Mouse (Mus musculus): ENCODE measurements around the gene 2010300C02Rik. TPM values are rescaled to one million over a fixed set of nuclear protein-coding genes. Genes with fewer than 3 reads are reported as not detected.

Gene 2010300C02Rik
- polyA plus RNA-seq, 1 experiment from 2014 or later: 9.2 TPM

DNA sequence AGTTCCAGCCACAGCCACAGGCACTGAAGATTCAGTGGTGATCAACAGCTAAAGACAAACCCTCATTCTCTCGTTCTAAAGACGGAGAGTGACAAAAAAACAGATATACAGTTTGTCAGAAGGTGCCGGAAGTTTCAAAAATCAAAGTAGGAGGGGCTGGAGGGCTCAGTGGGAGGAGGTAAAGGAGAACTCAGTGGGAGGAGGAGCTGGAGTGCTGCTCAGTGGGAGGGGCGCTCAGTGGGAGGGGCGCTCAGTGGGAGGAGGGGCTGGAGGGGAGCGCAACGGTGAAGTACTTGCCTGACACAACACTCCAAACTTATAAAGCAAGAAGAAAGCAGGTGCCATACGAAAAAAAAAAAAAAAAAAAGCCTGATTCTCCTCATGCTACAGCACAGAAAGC is 28.7 kb downstream of the 2010300C02Rik start:
- H3K4me3 ChIP-seq (ENCODE audit: low read depth, low read length): no peak overlapping the region
- WGBS: 29% methylated on average over 7 of the region's 8 CpGs
- no peak overlapping the region for H3K4me2 ChIP-seq (replicated peaks; ENCODE audit: low read depth, low read length)
- ATAC-seq: peak; percentile 31
- no peaks in the 10 kb centered on the region for H3K27me3 ChIP-seq (replicated peaks; ENCODE audit: insufficient read depth, low read length)
- TF ChIP-seq EP300 (IDR thresholded peaks at IDR 0.05): no peak
- TF ChIP-seq CTCF (IDR thresholded peaks at IDR 0.05): no peak
- peaks cover 4% of the 10 kb centered on the region; the same call in 1 of the 2 replicates for H3K4me1 ChIP-seq (ENCODE audit: insufficient read depth, low read depth, low read length)
- no peaks in the 10 kb centered on the region for H3K36me3 ChIP-seq (ENCODE audit: insufficient read depth, low read length)
- DNase-seq (ENCODE audit: low spot score): peak; percentile 83
- H3K27ac ChIP-seq (ENCODE audit: low read length): peak overlapping the region; percentile 51; the same call in 1 of the 2 replicates
- H3K9me3 ChIP-seq (ENCODE audit: low read length): no peaks in the 10 kb centered on the region
- no peak overlapping the region for H3K9ac ChIP-seq (replicated peaks; ENCODE audit: low read depth)

DNA sequence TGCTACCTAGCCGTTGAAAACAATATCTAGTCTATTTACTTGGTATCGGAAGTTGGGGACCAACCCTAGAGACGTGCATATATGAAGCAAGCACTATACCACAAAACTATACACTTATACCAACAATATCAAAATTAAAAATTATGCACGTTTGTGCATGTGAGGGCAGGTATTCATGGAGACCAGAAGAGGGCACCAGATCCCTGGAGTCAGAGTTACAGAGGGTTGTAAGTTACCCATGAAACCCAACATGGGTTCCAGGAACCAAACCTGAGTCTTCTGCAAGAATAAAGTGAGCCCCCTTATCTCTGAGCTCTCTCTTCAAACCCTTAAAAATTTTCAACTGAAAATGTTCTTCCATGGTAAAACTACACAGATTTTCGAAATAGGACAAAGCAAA is 29.2 kb downstream of the 2010300C02Rik start:
- Histone ChIP-seq H3K9me3 (ENCODE audit: low read length) (no peaks in the 10 kb centered on the region), H3K27ac (ENCODE audit: low read length) (no peak overlapping the region), H3K4me3 (ENCODE audit: low read depth, low read length) (no peak overlapping the region), H3K4me2 (replicated peaks; ENCODE audit: low read depth, low read length) (no peak overlapping the region), H3K9ac (replicated peaks; ENCODE audit: low read depth) (no peak overlapping the region), H3K27me3 (replicated peaks; ENCODE audit: insufficient read depth, low read length) (no peaks in the 10 kb centered on the region), H3K36me3 (ENCODE audit: insufficient read depth, low read length) (no peaks in the 10 kb centered on the region), H3K4me1 (ENCODE audit: insufficient read depth, low read depth, low read length) (peaks cover 4% of the 10 kb centered on the region; the same call in 1 of the 2 replicates)
- TF ChIP-seq EP300 (IDR thresholded peaks at IDR 0.05): no peak
- peak; percentile 60 for TF ChIP-seq CTCF (IDR thresholded peaks at IDR 0.05)
- DNase-seq (ENCODE audit: low spot score): no peak
- 79% methylated on average over 5 of the region's 5 CpGs for WGBS
- ATAC-seq: no peak

DNA sequence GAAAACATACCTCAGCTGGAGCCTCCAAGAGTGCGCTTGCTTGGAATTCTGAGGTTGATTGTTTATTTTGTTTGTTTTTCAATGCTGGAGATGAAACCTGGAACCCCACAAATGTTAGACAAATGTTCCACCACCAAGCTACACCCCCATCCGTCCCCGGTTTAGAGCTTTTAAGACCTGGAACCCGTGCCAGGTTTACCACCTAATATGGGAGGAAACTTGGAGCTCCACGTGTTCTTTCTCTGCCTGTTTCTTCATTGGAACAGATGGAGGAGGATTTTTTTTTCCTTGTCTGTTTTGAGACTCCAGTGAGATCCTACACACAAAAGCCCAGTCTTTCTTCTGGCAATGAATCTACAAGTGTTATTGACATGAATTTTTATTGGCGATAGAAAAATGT is 30.2 kb downstream of the 2010300C02Rik start:
- TF ChIP-seq CTCF (IDR thresholded peaks at IDR 0.05) (no peak), EP300 (IDR thresholded peaks at IDR 0.05) (no peak)
- Histone ChIP-seq H3K4me1 (ENCODE audit: insufficient read depth, low read depth, low read length) (peaks cover 4% of the 10 kb centered on the region; the same call in 1 of the 2 replicates), H3K9me3 (ENCODE audit: low read length) (no peaks in the 10 kb centered on the region), H3K9ac (replicated peaks; ENCODE audit: low read depth) (no peak overlapping the region), H3K4me2 (replicated peaks; ENCODE audit: low read depth, low read length) (no peak overlapping the region), H3K36me3 (ENCODE audit: insufficient read depth, low read length) (no peaks in the 10 kb centered on the region), H3K4me3 (ENCODE audit: low read depth, low read length) (no peak overlapping the region), H3K27me3 (replicated peaks; ENCODE audit: insufficient read depth, low read length) (no peaks in the 10 kb centered on the region), H3K27ac (ENCODE audit: low read length) (no peak overlapping the region)
- WGBS: 70% methylated on average over 6 of the region's 6 CpGs
- no peak for DNase-seq (ENCODE audit: low spot score)
- no peak for ATAC-seq

DNA sequence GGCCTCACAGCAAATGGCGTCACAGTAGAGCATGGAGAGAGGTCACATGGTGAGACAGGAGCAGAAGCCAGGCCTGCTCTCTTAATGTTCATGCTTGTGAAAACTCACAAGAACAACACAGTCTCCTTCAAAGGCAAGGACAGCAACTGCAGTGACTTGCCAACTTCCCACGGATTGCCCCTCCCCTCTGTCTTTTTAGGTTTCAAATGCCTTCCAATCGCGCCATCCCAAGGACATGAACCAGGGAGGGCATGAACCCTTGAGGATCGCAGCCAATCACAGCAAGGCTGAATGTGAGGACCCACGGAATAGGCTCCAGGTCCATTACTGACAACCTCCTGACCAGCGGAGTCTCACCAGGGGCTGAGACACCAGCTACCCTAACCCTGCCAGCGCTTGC is 31.5 kb downstream of the 2010300C02Rik start:
- ATAC-seq: no peak
- Histone ChIP-seq H3K36me3 (ENCODE audit: insufficient read depth, low read length) (no peaks in the 10 kb centered on the region), H3K4me2 (replicated peaks; ENCODE audit: low read depth, low read length) (no peak overlapping the region), H3K27ac (ENCODE audit: low read length) (peak overlapping the region; percentile 82), H3K9me3 (ENCODE audit: low read length) (no peaks in the 10 kb centered on the region), H3K27me3 (replicated peaks; ENCODE audit: insufficient read depth, low read length) (no peaks in the 10 kb centered on the region), H3K4me3 (ENCODE audit: low read depth, low read length) (no peak overlapping the region), H3K9ac (replicated peaks; ENCODE audit: low read depth) (no peak overlapping the region), H3K4me1 (ENCODE audit: insufficient read depth, low read depth, low read length) (peaks cover 4% of the 10 kb centered on the region; the same call in 1 of the 2 replicates)
- DNase-seq (ENCODE audit: low spot score): no peak
- WGBS: 41% methylated on average over 8 of the region's 8 CpGs
- no peak for TF ChIP-seq EP300 (IDR thresholded peaks at IDR 0.05)
- no peak for TF ChIP-seq CTCF (IDR thresholded peaks at IDR 0.05)

DNA sequence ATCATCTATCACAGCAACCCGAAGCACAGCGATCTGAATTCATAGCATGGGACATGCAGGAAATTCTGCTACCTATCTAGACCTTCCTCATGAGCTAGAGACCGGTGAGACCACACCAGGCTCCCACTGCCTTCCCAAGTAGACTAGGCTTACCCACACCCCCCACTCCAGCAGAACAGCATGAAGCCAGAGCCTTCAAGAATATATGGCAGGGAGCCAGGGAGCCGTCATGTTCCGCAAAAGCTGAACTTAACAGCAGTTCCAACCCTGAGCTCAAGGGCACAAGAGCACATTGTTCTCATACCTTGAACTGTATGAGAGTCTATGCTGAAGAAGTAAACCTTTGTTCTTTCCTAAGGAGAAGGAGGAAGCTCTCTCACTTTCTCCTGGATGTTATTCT is 32.4 kb downstream of the 2010300C02Rik start:
- peak; percentile 79 for ATAC-seq
- peaks cover 4% of the 10 kb centered on the region; the same call in 1 of the 2 replicates for H3K4me1 ChIP-seq (ENCODE audit: insufficient read depth, low read depth, low read length)
- H3K9me3 ChIP-seq (ENCODE audit: low read length): no peaks in the 10 kb centered on the region
- DNase-seq (ENCODE audit: low spot score): peak; percentile 94
- peak overlapping the region; percentile 87 for H3K27ac ChIP-seq (ENCODE audit: low read length)
- H3K27me3 ChIP-seq (replicated peaks; ENCODE audit: insufficient read depth, low read length): no peaks in the 10 kb centered on the region
- H3K36me3 ChIP-seq (ENCODE audit: insufficient read depth, low read length): no peaks in the 10 kb centered on the region
- no peak overlapping the region for H3K9ac ChIP-seq (replicated peaks; ENCODE audit: low read depth)
- H3K4me2 ChIP-seq (replicated peaks; ENCODE audit: low read depth, low read length): peak overlapping the region; percentile 44
- WGBS: 30% methylated on average over 5 of the region's 5 CpGs
- TF ChIP-seq EP300 (IDR thresholded peaks at IDR 0.05) (peak; percentile 88), CTCF (IDR thresholded peaks at IDR 0.05) (no peak; the same call in 1 of the 2 replicates)
- 0 out of 2 replicates have a peak overlapping the region, but pooled peaks have one; percentile 3 for H3K4me3 ChIP-seq (ENCODE audit: low read depth, low read length)

DNA sequence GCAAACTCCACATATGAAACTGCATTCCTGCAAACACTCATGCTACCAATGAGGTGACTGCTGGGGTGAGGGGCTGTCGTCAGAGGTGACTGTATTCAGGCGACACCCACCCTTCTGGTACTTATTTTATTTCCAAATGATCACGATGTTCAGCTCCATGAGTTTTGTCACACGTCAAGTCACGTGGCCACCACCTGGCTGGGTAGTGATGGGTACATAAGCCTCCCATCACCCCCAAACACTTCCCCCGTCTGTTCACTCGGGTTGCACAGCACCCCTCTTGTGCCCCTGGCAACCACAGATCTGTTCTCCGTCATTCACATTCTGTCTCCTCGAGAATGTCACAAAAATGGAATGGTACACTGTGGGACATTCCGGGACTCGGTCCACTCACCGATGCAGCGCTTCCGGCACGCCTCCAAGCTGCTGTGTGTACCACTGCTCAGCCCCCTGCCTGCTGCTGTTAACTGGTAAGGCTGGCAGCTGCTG is 32.9 kb downstream of the 2010300C02Rik start:
- no peaks in the 10 kb centered on the region for H3K27me3 ChIP-seq (replicated peaks; ENCODE audit: insufficient read depth, low read length)
- H3K4me3 ChIP-seq (ENCODE audit: low read depth, low read length): 0 out of 2 replicates have a peak overlapping the region, but pooled peaks have one; percentile 3
- ATAC-seq: peak; percentile 83
- H3K4me2 ChIP-seq (replicated peaks; ENCODE audit: low read depth, low read length): peak overlapping the region; percentile 44
- TF ChIP-seq CTCF (IDR thresholded peaks at IDR 0.05): no peak
- peak; percentile 94 for TF ChIP-seq EP300 (IDR thresholded peaks at IDR 0.05)
- DNase-seq (ENCODE audit: low spot score): peak; percentile 82
- peak overlapping the region; percentile 87 for H3K27ac ChIP-seq (ENCODE audit: low read length)
- H3K36me3 ChIP-seq (ENCODE audit: insufficient read depth, low read length): no peaks in the 10 kb centered on the region
- no peak overlapping the region for H3K9ac ChIP-seq (replicated peaks; ENCODE audit: low read depth)
- no peaks in the 10 kb centered on the region for H3K9me3 ChIP-seq (ENCODE audit: low read length)
- 44% methylated on average over 15 of the region's 15 CpGs for WGBS
- peaks cover 4% of the 10 kb centered on the region; the same call in 1 of the 2 replicates for H3K4me1 ChIP-seq (ENCODE audit: insufficient read depth, low read depth, low read length)
